Mouse (Mus musculus) inflammation-experienced regulatory T-cells, adult 16 weeks (primary cell): ENCODE data around the gene March10. TPM values are rescaled to one million over a fixed set of nuclear protein-coding genes. Genes with fewer than 3 reads are reported as not detected.

Source experiments
- polyA plus RNA-seq: library from polyadenylated mRNA; unstranded; fragments of 100-300 nt; shearing (Covaris generic); gene quantifications from one replicate; pipeline ENCODE4 v1.2.1, GENCODE M21; 2017

March10 gene
- polyA plus RNA-seq = not detected

DNA sequence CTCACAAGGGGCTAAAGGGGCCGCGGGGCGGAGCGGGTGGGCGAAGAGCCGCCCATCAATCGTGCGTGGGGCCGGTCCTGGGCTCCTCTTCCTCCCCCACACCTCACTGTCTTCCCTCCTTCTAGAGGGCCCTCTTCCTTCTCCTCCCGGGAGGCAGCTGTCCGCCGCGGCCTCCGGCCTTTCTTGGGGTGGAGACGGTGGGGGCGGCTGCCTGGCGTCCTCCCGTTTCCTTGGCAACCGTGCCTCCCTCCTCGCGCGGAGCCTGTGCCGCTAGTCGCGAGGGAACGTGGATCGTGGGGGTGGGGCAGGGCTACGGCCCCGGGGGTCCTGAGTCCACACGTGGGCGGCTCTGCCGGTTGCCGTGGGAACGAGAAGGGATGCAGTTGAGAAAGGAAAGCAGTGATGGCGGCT is at the start of gene March10:
TSS of gene March10 (minus strand) at position 239 of the 411 bp plus-strand sequence.

Other genes with a start within 250 kb of the March10 start
- gene Mrc2, start 164.1 kb downstream of the March10 start, polyA plus RNA-seq = not detected
- 1.2 TPM for gene Tanc2, start 133.3 kb upstream of the March10 start, polyA plus RNA-seq